Mouse (Mus musculus) neural tube, embryonic 15.5 days (tissue): ENCODE data around the gene C77080. TPM values are rescaled to one million over a fixed set of nuclear protein-coding genes. Genes with fewer than 3 reads are reported as not detected.

Source experiments
- ATAC-seq: fragments of 200-750 bp; cut with Nextera tagmentation; 2 replicates; pipeline ENCODE4 v1.8.0; 2017; ENCODE audit warnings: mild to moderate bottlenecking, moderate TSS enrichment, moderate library complexity; ENCODE audit not compliant: low FRiP score
- H3K27ac ChIP-seq: fragments of 300-500 bp; sonication (generic); replicated peaks from 2 replicates; pipeline ENCODE4 v1.5.1; 2015; ENCODE audit warnings: mild to moderate bottlenecking, inconsistent platforms
- H3K27me3 ChIP-seq: fragments of 300-500 bp; sonication (generic); replicated peaks from 2 replicates; pipeline ENCODE4 v1.6.1; 2015; ENCODE audit warnings: inconsistent platforms
- H3K36me3 ChIP-seq: fragments of 300-500 bp; sonication (generic); 2 replicates; pipeline ENCODE4 v1.6.1; 2015; ENCODE audit warnings: inconsistent platforms
- H3K4me1 ChIP-seq: fragments of 300-500 bp; sonication (generic); 2 replicates; pipeline ENCODE4 v1.6.1; 2015; ENCODE audit warnings: inconsistent platforms
- H3K4me2 ChIP-seq: fragments of 300-500 bp; sonication (generic); 2 replicates; pipeline ENCODE4 v1.6.1; 2015; ENCODE audit warnings: inconsistent platforms, mild to moderate bottlenecking, moderate library complexity
- H3K4me3 ChIP-seq: fragments of 300-500 bp; sonication (generic); replicated peaks from 2 replicates; pipeline ENCODE4 v1.5.1; 2015; ENCODE audit warnings: mild to moderate bottlenecking, inconsistent platforms
- H3K9ac ChIP-seq: fragments of 300-500 bp; sonication (generic); replicated peaks from 2 replicates; pipeline ENCODE4 v1.6.1; 2015; ENCODE audit warnings: mild to moderate bottlenecking, inconsistent platforms
- H3K9me3 ChIP-seq: fragments of 300-500 bp; sonication (generic); replicated peaks from 2 replicates; pipeline ENCODE4 v1.6.1; 2016; ENCODE audit warnings: inconsistent platforms
- WGBS: fragments of 180-500 bp; shearing (Covaris S2); methylation state at CpG from one replicate; pipeline ENCODE4 v1.1.7; 2015; ENCODE audit warnings: mixed read lengths; 5-methylcytosine and 5-hydroxymethylcytosine counted together
- polyA plus RNA-seq: library from polyadenylated mRNA; unstranded; fragments of >200 nt; fragmentation: Nextera tagmentation; extraction: Ambion mirVana; gene quantifications from 2 replicates; pipeline ENCODE4 v1.2.1, GENCODE M21; 2015

Gene C77080
- 6.0 and 6.9 TPM in 2 replicates for polyA plus RNA-seq

DNA sequence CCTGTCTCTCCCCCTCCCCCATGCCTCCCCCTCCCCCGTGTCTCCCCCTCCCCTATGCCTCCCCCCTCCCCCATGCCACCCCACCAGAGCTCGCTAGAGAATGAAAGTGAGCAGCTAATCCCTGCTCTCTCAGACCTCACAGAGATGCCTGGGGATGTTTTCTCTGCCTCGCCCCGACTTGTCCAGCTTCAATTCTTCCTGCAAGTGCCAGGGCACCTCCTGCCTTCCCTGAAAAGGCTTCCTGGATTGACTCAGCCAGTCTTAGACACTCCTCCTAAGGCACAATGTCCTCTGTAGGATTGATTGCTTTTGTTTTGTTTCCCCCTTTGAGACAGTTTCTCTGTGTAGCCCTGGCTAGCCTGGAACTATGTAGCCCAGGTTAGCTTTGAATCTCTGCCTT is at the start of gene C77080:
C77080 (minus strand) TSS at position 209 of the 400 bp plus-strand sequence.
- WGBS: 23% methylated on average over 2 of the region's 4 CpGs
- H3K9ac ChIP-seq: no peak within 1 kb of the TSS

DNA sequence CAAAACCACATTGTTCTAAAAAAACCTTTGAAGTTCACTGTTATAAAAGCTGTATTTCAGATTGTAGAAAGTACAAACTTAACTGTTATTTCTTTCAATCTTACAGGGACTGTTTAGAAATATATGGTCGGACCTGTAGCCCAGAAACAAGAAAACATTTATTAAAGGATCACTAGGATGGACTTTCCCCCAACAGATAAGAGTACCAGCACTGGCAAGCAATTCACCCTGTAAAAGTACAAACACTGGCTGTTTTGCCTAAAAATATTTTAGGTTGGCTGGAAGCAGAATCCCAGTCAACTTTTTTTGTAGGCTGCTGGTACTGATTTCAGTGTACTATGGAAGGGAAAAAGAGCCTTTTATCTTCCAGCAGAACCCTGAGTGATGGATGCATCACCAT is 46.7 kb upstream of the C77080 start:
- Histone ChIP-seq H3K27ac (no peak overlapping the region), H3K36me3 (peaks cover 60% of the 10 kb centered on the region), H3K4me1 (no peaks in the 10 kb centered on the region), H3K27me3 (no peaks in the 10 kb centered on the region), H3K4me3 (no peak overlapping the region), H3K4me2 (no peak overlapping the region), H3K9me3 (no peaks in the 10 kb centered on the region), H3K9ac (no peak overlapping the region)
- WGBS: 100% methylated on average over 1 of the region's 1 CpGs
- ATAC-seq: no peak

More for the DNA sequence above, at the start of gene C77080:
- Histone ChIP-seq H3K4me1 (peaks cover 12% of the 10 kb centered on the region), H3K4me3 (no peak within 1 kb of the TSS), H3K36me3 (no peaks in the 10 kb centered on the region), H3K27ac (no peak within 1 kb of the TSS), H3K4me2 (no peak within 1 kb of the TSS), H3K27me3 (no peaks in the 10 kb centered on the region), H3K9me3 (no peaks in the 10 kb centered on the region)
- no peak for ATAC-seq

- Histone ChIP-seq H3K9me3 (no peaks in the 10 kb centered on the region), H3K27ac (no peak overlapping the region), H3K36me3 (peaks cover 35% of the 10 kb centered on the region), H3K4me3 (no peak overlapping the region), H3K9ac (no peak overlapping the region), H3K27me3 (no peaks in the 10 kb centered on the region), H3K4me1 (no peaks in the 10 kb centered on the region), H3K4me2 (no peak overlapping the region)
- ATAC-seq: no peak
- WGBS: 72% methylated on average over 1 of the region's 1 CpGs
These were observed 43.1 kb upstream of the C77080 start for GRCm38 (mm10) chr4:129304306-129304705.

GRCm38 (mm10) chr4:129303816-129304215 is 42.6 kb upstream of the C77080 start:
- H3K27me3 ChIP-seq: no peaks in the 10 kb centered on the region
- 88% methylated on average over 9 of the region's 9 CpGs for WGBS
- no peak overlapping the region for H3K4me2 ChIP-seq
- H3K9me3 ChIP-seq: no peaks in the 10 kb centered on the region
- H3K4me1 ChIP-seq: no peaks in the 10 kb centered on the region
- ATAC-seq: no peak
- H3K36me3 ChIP-seq: peaks cover 31% of the 10 kb centered on the region
- H3K27ac ChIP-seq: no peak overlapping the region
- H3K4me3 ChIP-seq: no peak overlapping the region
- H3K9ac ChIP-seq: no peak overlapping the region

- WGBS: 65% methylated on average over 5 of the region's 5 CpGs
- ATAC-seq: no peak
- no peaks in the 10 kb centered on the region for H3K4me1 ChIP-seq
- no peaks in the 10 kb centered on the region for H3K9me3 ChIP-seq
- H3K27ac ChIP-seq: no peak overlapping the region
- no peaks in the 10 kb centered on the region for H3K27me3 ChIP-seq
- H3K36me3 ChIP-seq: peaks cover 27% of the 10 kb centered on the region
- no peak overlapping the region for H3K4me2 ChIP-seq
- H3K9ac ChIP-seq: no peak overlapping the region
- no peak overlapping the region for H3K4me3 ChIP-seq
These were observed 42.2 kb upstream of the C77080 start for GRCm38 (mm10) chr4:129303401-129303800.

DNA sequence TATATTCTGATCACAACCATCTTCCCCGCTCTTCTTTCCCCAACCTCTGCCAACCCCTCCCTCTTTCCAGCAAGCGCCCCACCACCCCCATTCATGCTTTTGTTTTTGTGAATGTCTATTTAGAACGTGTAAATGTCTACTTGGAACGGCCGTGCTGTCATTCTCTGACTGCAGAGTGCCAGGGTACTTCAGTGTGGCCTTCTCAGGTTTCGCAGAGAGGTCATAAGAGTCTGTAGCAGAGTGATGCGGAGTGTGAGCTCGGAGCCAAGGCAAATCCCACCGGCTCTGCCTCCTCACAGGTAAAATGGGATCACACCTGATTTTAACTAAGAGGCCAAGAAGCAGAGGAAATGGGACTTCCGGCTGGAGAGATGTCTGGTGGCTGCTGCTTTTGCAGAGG is 37.9 kb upstream of the C77080 start:
- Histone ChIP-seq H3K27me3 (no peaks in the 10 kb centered on the region), H3K36me3 (no peaks in the 10 kb centered on the region), H3K4me1 (no peaks in the 10 kb centered on the region), H3K4me2 (no peak overlapping the region), H3K9me3 (no peaks in the 10 kb centered on the region), H3K27ac (no peak overlapping the region), H3K9ac (no peak overlapping the region), H3K4me3 (no peak overlapping the region)
- ATAC-seq: no peak
- WGBS: 53% methylated on average over 10 of the region's 10 CpGs

DNA sequence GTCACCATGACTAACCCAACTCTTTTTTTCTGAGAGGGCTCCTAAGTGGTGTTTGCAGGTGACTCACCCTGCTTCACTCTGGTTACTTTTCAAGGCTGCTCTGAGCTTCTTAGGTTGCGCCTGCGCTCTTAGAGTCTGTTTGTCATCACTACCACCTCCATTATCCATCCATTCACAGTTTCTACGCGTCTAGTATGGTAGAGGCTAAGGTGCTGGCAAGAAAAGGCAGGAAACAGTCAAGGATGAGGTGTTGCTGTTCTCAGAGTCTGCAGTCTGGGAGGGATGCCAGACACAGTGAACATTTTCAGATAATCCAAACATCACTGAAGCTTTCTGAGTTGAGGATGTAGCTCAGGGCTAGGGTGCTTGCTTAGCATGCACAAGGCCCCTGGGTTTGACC is 36.5 kb upstream of the C77080 start:
- Histone ChIP-seq H3K4me3 (no peak overlapping the region), H3K9ac (no peak overlapping the region), H3K4me1 (no peaks in the 10 kb centered on the region), H3K27me3 (no peaks in the 10 kb centered on the region), H3K9me3 (no peaks in the 10 kb centered on the region), H3K36me3 (no peaks in the 10 kb centered on the region), H3K27ac (no peak overlapping the region), H3K4me2 (no peak overlapping the region)
- WGBS: 93% methylated on average over 4 of the region's 4 CpGs
- no peak for ATAC-seq

GRCm38 (mm10) chr4:129296066-129296465 is 34.9 kb upstream of the C77080 start:
- Histone ChIP-seq H3K9ac (no peak overlapping the region), H3K4me3 (no peak overlapping the region), H3K4me1 (no peaks in the 10 kb centered on the region), H3K27me3 (no peaks in the 10 kb centered on the region), H3K27ac (no peak overlapping the region), H3K9me3 (no peaks in the 10 kb centered on the region), H3K4me2 (no peak overlapping the region), H3K36me3 (no peaks in the 10 kb centered on the region)
- WGBS: 91% methylated on average over 7 of the region's 7 CpGs
- no peak for ATAC-seq

DNA sequence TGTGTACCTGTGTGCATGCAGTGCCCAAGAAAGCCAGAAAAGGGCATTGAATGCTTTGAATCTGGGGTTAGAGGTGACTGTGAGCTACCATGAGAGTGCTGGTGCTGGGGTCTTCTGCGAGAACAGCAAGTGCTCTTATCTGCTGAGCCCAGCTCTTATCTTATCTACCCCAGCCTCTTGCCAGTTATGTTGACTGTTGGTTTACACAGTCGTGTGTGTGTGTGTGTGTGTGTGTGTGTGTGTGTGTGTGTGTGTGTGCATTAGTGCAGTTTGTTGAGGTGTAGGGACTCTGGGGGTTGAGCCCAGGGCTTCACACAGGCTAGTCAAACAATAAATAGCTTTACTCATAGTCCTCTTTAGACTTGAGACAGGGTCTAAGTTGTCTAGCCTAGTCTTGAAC is 34.0 kb upstream of the C77080 start:
- Histone ChIP-seq H3K27me3 (no peaks in the 10 kb centered on the region), H3K36me3 (no peaks in the 10 kb centered on the region), H3K27ac (no peak overlapping the region), H3K4me3 (no peak overlapping the region), H3K4me1 (no peaks in the 10 kb centered on the region), H3K4me2 (no peak overlapping the region), H3K9me3 (no peaks in the 10 kb centered on the region), H3K9ac (no peak overlapping the region)
- 95% methylated on average over 2 of the region's 2 CpGs for WGBS
- no peak for ATAC-seq

DNA sequence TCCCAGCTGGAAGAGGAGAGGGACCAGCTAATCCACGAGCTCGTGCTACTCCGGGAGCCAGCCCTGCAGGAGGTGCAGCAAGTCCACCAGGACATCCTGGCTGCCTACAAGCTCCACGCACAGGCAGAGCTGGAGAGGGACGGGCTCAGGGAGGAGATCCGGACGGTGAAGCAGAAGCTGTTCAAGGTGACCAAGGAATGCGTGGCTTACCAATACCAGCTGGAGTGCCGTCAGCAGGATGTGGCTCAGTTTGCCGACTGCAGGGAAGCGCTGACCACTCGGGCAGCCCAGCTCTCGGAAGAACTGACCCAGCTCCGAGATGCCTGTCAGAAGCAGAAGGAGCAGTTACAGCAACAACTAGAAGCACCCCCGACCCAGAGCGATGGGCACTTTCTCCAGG is 32.5 kb upstream of the C77080 start:
- Histone ChIP-seq H3K4me1 (no peaks in the 10 kb centered on the region), H3K27me3 (no peaks in the 10 kb centered on the region), H3K4me3 (no peak overlapping the region), H3K27ac (no peak overlapping the region), H3K9me3 (no peaks in the 10 kb centered on the region), H3K4me2 (0 out of 2 replicates have a peak overlapping the region, but pooled peaks have one; percentile 1), H3K36me3 (no peaks in the 10 kb centered on the region), H3K9ac (no peak overlapping the region)
- 54% methylated on average over 16 of the region's 16 CpGs for WGBS
- ATAC-seq: no peak

DNA sequence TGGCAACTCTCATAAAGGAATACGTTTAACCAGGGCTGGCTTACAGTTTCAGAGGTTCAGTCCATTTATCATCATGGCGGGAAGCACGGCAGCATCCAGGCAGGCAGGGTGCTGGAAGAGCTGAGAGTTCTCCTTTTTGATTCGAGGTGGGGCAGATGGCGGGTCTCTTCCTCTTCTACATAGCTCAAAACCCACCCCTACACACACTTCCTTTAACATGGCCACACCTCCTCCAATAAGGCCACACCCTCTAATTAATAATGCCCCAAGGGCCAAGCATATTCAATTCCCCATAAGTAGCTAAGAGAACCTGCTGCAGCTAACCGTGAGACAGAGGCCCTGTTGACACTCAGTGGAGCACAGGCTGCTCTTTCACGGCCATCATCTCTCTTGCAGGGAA is 31.6 kb upstream of the C77080 start:
- no peak overlapping the region for H3K27ac ChIP-seq
- H3K4me3 ChIP-seq: no peak overlapping the region
- H3K27me3 ChIP-seq: no peaks in the 10 kb centered on the region
- no peak overlapping the region for H3K9ac ChIP-seq
- no peak overlapping the region for H3K4me2 ChIP-seq
- WGBS: 54% methylated on average over 7 of the region's 7 CpGs
- ATAC-seq: no peak
- H3K36me3 ChIP-seq: no peaks in the 10 kb centered on the region
- H3K4me1 ChIP-seq: peaks cover 5% of the 10 kb centered on the region; the same call in 1 of the 2 replicates
- H3K9me3 ChIP-seq: no peaks in the 10 kb centered on the region

GRCm38 (mm10) chr4:129289671-129290070 is 28.5 kb upstream of the C77080 start:
- Histone ChIP-seq H3K9ac (no peak overlapping the region), H3K4me3 (no peak overlapping the region), H3K4me1 (peaks cover 22% of the 10 kb centered on the region), H3K27me3 (peaks cover 8% of the 10 kb centered on the region), H3K9me3 (no peaks in the 10 kb centered on the region), H3K4me2 (no peak overlapping the region), H3K27ac (no peak overlapping the region), H3K36me3 (no peaks in the 10 kb centered on the region)
- ATAC-seq: no peak
- 92% methylated on average over 8 of the region's 8 CpGs for WGBS

GRCm38 (mm10) chr4:129288067-129288466 is 26.9 kb upstream of the C77080 start:
- peak overlapping the region; percentile 55 for H3K9ac ChIP-seq
- no peak for ATAC-seq

More at GRCm38 (mm10) chr4:129288067-129288466, 26.9 kb upstream of the C77080 start:
- H3K27me3 ChIP-seq: peaks cover 8% of the 10 kb centered on the region
- H3K36me3 ChIP-seq: no peaks in the 10 kb centered on the region
- peaks cover 22% of the 10 kb centered on the region for H3K4me1 ChIP-seq
- 40% methylated on average over 3 of the region's 3 CpGs for WGBS
- no peak overlapping the region; the same call in 1 of the 2 replicates for H3K27ac ChIP-seq
- no peaks in the 10 kb centered on the region for H3K9me3 ChIP-seq
- H3K4me2 ChIP-seq: peak overlapping the region; percentile 87
- peak overlapping the region; percentile 49 for H3K4me3 ChIP-seq
